Mouse (Mus musculus) fat pad, adult 2 months (tissue): ENCODE measurements around the gene Gpr183.

Source experiments
- DNase-seq: peaks from one replicate; pipeline ENCODE4 v3.0.0-alpha.2; 2011; ENCODE audit warnings: low read depth, low spot score; ENCODE audit errors: extremely low read depth

Gene Gpr183

DNA sequence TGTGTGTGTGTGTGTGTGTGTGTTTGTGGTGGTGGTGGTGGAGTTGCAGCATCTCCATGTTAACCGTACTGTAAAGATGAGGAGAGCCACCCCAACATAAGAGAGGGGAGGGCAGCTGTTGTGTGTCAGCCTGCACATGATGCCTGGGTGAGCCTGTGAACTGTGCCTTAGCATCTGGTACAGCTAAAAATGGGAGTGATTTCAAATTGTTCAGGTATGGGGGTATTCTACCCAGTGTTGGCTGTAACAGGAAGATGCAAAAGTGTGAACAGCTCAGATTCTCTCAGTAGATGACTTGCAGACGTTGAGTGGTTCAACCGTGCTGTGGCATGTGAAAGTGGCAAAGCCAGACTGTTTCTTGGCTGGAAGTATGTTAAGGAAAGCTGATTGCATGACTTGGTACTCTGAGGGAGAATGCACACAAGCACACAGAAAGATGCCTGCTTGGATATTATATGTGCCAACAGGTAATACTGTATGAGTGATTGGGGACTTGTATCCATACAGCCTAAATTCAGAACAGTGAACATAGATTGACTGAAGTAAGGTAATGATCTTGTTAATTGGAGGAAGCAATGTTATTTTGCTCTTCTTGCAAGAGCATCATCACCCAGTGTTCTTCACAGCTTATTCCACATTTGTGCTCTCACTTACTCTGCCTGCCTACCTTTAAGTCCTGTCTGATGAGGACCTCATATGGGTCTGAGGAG is 6.8 kb downstream of the Gpr183 start:
- DNase-seq, result no peak

DNA sequence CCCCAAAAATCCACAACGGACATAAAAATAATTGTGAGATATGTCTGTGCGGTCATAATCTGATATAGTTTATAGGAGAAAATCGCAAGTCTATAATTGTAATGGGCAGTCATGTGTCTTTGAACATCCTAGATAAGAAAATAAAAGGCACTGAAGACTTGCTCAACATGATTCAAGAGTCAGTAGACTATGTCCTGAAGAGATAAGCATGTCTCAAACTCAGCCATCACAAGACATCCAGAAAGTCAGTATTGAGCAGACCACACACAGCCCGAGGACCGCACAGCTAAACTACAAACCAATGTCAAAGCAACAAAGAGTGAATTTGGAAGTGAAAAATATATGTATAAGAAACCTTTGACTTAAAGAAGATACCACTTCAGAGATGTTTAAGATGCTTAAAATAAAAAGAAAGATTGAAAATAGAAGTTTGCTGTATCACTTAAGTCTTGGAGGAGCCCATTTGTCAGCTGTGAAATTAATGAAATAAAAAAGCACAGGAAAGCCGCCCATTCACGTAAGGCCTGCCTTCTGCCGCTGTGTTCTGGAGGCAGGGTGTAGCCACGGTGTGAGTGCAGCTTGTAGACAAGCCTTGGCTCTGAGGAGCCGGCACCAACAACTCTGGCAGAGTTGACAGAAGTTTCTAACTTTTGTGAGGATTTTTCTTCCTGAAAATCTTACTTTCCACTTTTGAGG is 7.7 kb downstream of the Gpr183 start:
- no peak for DNase-seq

DNA sequence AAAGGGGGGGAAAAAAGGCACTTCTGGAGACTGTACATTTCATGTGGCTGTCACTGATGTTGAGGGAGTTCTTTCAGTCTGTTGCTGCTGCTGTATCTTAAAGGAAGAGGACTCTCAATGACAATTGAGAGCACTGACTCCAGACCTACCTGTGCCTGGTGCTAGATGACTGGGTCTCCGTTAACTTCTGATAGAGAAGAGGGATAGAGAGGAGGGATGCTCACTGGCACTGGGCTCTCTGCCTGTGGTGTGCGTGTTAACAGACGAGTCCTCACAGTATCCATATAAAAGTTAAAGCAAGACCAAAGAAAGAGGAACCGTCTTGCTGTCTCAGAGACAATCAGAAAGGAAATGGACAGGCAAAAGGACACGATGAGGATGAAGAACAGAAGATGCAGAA is 8.7 kb downstream of the Gpr183 start:
- DNase-seq, result no peak

DNA sequence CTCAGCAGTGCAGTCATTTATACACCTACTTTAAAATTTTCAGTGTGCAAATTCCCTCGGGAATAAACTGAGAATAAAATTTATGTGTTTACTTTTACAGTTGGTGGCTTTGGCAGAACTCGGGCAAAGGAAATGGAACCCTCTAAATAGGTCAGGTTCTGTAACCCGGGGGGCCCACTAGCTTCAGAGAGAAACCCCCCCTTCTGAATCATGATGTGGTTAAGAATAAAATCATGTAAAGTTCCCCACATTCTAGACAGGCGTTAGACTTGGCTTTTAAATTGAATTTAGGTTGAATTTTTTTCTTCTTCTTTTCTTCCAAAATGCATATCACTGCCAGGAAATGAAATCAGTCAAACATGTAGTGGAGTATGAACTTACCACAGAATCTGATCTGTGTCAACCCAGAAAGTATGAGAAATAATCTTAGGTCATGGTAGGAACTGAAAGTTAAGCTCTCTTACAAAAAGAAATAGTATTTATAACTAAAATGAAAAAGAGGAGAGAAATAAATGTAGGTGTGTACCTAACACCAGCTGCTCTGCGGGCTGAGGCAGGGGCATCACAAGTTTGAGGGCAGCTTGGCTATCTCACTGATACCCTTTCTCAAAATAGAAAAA is 9.7 kb downstream of the Gpr183 start:
- no peak for DNase-seq

DNA sequence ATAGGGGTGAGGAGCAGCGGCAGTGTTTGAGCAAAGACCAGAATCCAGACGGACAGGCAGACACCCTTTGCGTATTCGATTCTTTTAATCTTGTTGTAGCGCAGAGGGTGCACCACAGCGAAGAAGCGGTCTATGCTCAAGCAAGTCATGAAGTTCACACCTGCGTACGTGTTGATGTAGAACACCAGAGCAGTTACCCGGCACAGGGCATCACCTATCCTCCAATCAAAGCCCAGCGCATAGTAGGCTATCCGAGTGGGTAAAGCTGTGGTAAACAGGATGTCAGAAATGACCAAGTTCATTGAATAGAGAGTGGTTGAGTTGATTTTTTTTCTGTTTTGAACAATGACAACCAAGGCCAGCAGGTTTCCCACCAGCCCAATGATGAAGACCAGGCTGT is 10.4 kb downstream of the Gpr183 start:
- DNase-seq, result no peak

DNA sequence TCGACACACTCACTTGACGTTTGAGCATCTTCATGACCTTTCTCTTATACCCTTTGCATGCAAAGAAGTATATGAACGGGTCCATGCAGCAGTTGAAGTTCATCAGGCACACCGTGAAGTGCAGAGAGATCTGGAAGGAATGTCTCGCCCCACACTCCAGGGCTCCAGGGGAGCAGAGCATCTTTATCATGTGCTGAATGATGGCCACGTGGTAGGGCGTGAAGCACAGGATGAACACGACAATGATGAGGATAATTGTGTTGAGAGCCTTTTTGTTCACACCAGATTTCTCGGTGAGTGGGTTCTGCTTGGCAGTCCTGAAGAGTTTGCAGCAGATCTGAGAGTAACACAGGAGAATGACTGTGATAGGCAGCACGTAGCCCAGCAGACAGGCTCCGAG is 10.9 kb downstream of the Gpr183 start:
- DNase-seq, result no peak

DNA sequence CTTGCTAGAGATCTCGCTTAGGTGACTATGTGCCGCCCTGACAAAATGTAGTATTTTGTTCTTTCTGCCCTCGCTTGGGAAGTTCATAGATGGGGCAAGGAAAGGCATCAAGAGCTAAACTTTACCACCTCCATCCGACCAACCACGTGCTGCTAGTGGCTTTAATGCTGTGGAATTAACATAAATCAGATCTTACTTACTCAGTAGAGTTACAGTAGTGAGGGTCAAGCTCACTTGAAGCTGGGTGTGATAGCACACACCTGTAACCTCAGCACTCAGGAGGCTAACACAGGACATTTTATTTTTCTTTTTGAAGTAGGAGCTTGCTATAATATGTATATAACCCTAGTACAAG is 13.0 kb downstream of the Gpr183 start:
- no peak for DNase-seq

DNA sequence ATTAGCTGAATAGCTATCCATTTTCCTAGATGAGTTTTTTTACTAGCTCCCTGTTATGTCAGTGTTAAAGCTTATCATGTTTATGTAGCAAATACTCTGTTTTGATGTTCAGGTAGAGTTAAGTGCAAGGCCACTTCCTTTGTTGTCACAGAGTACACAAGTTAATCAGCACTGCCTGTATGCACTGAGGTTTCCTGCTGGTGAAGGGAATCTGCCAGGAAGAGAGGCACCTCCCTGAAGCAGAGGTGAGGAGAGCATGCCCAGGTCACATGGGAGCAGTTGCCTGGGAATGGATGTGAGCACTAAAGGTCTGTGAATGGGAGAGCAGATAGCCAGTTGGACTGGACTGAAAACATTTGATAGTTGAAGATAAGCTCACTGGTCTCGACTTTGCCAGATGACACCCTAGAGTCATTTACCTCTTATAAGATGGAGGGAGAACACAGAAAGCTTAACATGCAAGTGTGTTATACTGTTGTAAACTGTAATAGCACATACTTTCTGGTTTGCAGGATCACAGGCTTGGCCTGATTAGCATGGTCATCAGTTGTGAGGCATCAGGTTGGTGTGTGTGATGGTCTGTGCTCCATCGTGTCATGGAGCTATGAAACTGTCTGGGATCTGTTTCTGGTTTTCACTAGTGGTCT is 13.5 kb downstream of the Gpr183 start:
- DNase-seq, result no peak

DNA sequence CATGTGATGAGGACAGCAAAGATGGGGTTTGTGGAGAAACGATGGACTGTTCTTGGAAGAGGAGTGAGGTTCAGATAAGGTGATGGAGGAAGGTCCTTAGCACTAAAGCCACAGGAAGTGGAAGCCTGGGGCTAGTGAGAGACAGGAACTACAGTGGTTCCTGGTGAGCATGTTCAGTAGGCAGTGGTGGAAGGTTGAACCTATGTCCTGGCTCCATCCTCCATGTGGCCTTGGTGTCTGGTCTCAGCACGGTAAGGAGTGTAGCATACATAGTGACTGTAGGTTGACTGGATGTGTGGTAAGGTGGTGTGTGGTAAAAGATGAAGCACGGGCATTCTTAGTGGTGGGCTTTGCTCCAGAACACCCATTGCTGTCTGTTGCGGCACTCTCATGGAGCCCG is 15.1 kb downstream of the Gpr183 start:
- DNase-seq, result no peak

DNA sequence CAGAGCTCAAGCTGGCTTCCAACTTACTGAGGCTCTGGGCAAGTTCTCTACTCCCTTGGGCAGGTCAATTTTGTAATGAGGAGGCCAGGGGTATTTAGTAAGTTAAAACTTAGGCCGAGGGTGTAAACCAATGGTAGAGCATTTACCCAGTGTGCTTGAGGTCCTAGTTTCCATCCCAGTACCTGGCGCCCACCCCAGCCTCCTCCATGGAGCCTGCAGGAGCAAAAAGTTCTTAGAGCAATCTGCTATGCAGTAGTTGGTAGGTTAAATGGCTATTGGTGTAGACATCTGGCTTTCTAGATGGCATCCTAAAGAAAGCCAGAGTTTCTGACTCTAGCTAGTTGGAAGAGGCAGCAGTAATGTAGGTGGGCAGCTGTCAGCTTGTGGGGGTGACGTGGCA is 15.6 kb downstream of the Gpr183 start:
- no peak for DNase-seq

DNA sequence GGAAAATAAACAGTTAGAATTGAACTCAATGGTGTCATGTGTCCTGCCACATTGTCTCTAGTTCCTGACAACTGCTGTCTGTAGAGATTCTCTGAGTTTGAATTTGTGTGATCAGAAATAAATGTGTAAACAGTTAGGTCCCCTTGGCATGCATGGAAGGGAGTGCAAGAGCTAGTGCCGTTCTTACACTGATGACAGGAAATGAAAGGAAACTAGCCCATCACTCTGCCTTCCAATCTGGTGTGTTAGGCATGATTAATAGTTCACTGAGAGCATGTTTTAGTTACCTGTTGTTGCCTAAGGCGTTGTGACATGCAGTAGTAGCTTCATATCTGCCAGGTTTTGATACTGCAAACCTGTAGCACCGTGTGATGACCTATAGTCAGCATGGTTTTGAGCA is 17.0 kb downstream of the Gpr183 start:
- DNase-seq, result no peak

DNA sequence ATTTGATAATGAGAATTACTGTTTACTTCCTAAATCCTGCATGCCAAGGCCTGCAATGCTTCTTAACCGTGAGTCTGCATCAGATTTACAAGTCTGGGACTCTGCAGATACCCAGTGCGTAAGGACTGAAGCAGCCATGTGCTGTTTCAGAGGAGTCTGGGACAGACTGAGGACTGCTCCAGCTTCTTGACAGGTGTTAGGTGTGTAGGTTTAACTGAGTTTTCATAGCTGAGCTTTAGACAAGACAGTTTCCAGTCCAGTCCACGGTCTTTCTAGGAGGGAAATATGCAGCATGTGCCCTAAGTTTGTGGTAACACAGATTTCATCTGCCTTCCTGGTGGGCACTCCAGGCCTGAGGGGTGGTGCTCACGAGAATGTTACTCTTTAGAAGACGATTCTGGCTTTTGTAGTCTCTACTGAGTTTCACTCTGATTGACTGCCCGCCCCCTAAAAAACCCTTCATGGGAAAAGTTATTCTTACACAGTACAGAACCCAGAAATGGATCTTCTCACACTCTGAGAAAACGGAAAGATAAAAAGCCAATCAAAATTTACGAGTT is 17.7 kb downstream of the Gpr183 start:
- DNase-seq, result no peak

DNA sequence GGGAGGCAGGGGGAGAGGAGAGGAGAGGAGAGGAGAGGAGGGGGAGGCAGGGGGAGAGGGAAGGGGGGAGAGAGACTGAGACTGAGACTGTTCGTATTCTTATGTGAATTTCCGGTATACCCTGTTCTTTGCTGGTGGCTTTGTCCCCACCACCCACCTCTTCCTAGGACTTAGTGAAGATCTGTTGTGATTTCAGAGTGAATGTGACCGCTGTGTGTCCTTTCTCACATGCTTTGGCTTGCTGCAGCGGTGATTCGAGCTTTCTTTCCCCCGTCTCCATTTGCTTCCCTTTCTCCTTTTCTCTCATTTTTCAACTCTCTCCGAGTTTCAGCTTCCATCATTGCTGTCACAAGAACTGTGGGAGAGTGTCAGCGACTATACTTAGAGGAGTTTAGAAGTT is 18.3 kb downstream of the Gpr183 start:
- no peak for DNase-seq

DNA sequence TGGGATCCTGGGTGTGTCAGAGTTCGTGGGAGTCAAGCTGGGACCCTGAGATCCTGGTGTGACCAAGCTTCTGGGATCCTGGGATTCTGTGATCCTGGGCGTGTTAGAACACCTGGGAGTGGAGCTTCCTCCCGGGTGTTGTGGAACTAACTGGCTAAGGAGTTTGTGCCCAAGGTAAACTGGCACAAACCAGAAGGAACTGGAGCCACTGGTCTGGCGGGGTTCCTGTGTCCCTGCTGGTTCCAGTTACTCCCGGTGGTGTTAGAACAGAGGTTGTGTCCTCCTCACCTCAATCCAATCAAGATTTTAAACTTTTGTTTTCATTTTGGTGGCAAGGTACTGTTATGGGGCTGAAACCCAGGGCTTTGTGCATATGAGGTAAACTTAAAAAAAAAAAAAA is 18.9 kb downstream of the Gpr183 start:
- no peak for DNase-seq

DNA sequence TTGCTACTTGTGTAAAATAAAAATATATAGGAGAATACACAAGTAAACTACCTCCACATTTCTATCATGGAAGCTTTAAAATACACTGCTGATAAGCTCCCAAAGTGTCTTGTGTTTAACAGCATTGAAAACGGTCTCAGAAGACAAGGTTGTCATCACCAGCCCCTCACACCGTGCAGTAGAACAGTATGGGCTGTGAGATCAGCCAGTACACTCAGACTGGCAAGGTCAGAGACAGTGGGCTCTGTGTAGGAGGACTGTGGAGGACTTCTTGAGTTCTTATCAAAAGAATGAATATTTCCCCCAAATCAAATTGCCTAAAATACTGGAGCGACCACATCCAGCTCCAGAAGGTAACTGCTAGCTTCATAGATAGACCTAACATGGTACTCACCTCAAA is 25.4 kb downstream of the Gpr183 start:
- no peak for DNase-seq

DNA sequence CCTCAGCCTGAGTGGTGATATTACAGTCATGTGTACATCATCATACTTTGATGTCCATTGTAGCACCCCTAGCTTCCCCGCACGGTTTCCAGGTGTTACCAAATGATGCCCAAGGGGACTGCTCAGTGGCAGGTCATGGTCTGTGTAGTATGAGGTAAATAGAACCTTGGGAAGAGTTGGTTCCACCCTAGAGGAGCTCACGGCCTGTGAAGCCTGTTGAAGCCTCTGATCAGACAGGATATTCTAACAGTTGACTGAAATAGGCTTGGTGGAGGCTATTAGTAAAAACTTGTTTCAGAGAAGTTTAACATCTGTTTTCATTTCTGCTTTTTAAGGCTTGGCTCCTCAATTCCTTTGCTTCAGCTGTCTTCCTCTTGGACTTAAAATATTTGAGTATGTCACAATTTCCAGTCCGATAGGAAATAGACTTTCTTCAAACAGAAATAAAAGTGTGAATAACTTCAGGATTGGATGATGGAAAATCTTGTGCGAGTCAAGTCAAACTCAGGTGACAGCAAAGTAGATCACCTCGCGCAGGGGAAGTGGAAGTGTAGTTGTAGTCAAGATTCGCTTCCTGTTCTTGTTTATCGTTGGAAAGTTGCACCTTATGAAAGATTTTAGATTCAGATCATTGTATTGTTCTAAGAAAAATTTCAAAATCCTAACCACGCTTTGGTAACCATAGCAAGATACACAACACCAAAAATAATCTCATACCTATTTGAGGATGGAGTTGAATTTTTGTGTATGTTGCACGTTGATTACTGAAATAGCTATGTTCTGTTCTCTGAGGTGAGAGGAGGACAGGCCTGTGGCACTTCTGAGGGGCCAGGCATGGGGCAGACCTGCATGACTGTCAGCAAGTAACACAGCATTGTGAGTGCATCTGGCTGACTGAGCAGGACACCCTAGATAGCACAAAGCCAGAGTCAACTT is 26.5 kb downstream of the Gpr183 start:
- DNase-seq, result no peak

DNA sequence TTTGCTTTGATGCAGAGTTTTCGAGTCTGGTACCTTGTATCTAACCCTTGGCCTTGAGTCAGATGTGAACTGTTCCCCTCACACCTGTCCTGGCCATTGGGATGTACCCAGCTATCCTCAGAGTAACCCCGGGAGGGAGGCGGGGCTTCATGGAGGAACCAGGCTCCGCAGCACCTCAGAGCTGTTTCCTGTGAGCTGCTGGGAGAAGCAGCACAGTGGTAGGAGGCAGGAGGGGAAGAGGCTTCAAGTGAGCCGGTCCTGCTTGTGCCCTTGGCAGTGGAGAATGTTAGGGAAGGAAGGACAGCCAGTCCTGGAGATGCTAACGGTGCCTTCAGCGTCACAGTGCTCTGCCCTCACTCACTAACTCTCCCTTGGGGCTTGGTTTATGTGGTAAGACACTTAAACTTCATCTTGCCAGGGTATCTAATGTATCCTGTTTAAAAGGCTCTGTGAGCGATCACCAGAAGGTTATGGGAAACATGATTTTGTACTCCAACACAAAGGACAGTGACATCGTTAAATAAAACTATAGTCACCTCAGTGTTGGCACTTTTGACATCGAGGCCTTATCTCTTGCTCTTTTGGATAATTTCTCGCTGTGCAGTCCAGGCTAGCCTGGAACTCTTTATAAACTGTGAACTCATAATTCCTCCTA is 27.3 kb downstream of the Gpr183 start:
- no peak for DNase-seq

DNA sequence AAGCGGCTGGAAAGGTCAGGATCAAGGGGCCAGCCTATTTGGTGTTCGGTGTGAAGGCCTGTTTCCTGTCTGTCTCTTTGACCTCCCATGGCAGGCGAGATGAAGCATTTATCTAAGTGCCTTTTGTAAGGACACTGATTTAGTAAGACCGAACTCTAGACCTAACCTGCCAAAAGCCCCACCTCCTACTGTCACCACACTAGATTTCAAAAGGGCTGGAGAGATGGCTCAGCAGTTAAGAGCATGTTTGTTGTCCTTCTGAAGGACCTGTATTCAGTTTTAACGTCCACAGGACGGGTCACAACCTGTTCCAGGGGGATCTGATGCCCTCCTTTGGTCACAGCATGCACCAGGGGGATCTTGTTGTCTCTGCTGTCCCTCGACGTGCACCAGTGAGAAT is 28.1 kb downstream of the Gpr183 start:
- DNase-seq, result no peak

DNA sequence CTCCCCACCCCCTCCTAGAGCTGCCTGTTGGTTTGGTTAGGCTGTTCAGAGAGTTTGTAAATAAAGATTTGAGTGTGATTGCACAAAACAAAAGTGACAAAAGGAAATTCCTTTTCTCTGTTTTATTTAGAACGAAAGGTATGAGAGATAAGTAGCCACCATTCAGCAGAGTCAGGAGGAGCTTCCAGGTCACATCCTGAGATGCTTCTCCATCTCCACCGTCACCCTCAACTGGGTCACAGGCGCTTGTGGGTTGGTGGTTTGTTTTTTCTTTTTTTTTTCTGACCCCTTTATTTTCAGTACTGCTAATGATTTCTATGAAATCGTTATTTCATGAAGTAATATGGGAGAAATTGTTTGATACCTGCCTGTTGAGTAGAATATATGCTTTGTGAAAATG is 28.6 kb downstream of the Gpr183 start:
- DNase-seq, result no peak

DNA sequence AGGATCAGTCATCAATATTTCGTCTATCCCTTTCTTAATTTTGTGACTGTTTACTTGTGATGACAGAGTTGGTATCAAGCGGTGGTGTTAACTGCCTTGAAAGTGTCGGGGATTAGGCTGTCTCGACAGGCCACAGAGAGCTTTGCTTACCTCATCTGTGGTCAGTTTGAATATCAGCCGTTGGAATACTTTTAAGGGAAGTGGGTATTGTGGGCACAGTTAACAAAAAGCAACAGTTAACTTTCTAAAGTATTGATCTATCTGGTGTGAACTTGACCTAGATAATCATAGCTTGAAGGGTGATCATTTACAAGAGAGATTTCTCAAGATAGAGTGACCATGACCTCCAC is 30.4 kb downstream of the Gpr183 start:
- no peak for DNase-seq
